Mouse (Mus musculus) limb, embryonic 15.5 days (tissue): Measurements from ENCODE around the gene Gm3173. TPM values are rescaled to one million over a fixed set of nuclear protein-coding genes. Genes with fewer than 3 reads are reported as not detected.
"Not testable (repeated sequence)": the region's sequence is repeated elsewhere in the genome, so short reads cannot be mapped to it uniquely, and the experiment has no call there.

Experiments
- ATAC-seq: fragments of 200-750 bp; cut with Nextera tagmentation; 2 replicates; pipeline ENCODE4 v1.8.0; 2017; ENCODE audit warnings: low read depth, moderate TSS enrichment; ENCODE audit not compliant: insufficient number of reproducible peaks, low FRiP score, low TSS enrichment
- H3K27ac ChIP-seq: fragments of 300-500 bp; sonication (generic); 2 replicates; pipeline ENCODE4 v1.5.1; 2015; ENCODE audit warnings: moderate library complexity, mild to moderate bottlenecking, inconsistent platforms
- H3K27me3 ChIP-seq: fragments of 300-500 bp; sonication (generic); 2 replicates; pipeline ENCODE4 v1.6.1; 2015; ENCODE audit warnings: inconsistent platforms
- H3K36me3 ChIP-seq: fragments of 300-500 bp; sonication (generic); 2 replicates; pipeline ENCODE4 v1.6.1; 2015; ENCODE audit warnings: inconsistent platforms
- H3K4me1 ChIP-seq: fragments of 300-500 bp; sonication (generic); 2 replicates; pipeline ENCODE4 v1.6.1; 2015; ENCODE audit warnings: inconsistent platforms
- H3K4me2 ChIP-seq: fragments of 300-500 bp; sonication (generic); 2 replicates; pipeline ENCODE4 v1.6.1; 2015; ENCODE audit warnings: mild to moderate bottlenecking, inconsistent platforms
- H3K4me3 ChIP-seq: fragments of 300-500 bp; sonication (generic); 2 replicates; pipeline ENCODE4 v1.5.1; 2015; ENCODE audit warnings: mild to moderate bottlenecking, inconsistent platforms
- H3K9ac ChIP-seq: fragments of 300-500 bp; sonication (generic); 2 replicates; pipeline ENCODE4 v1.6.1; 2015; ENCODE audit warnings: inconsistent platforms
- H3K9me3 ChIP-seq: fragments of 300-500 bp; sonication (generic); 2 replicates; pipeline ENCODE4 v1.6.1; 2016; ENCODE audit warnings: inconsistent platforms
- WGBS: fragments of 180-500 bp; shearing (Covaris S2); methylation state at CpG from one replicate; pipeline ENCODE4 v1.1.7; 2015; 5-methylcytosine and 5-hydroxymethylcytosine counted together
- polyA plus RNA-seq: library from polyadenylated mRNA; unstranded; fragments of >200 nt; fragmentation: Nextera tagmentation; extraction: Ambion mirVana; gene quantifications from 2 replicates; pipeline ENCODE4 v1.2.1, GENCODE M21; 2015

Gene Gm3173
- not detected in 2 replicates for polyA plus RNA-seq

- H3K9ac ChIP-seq, ATAC-seq: not testable (repeated sequence)
These were observed at the start of gene Gm3173 for GRCm38 (mm10) chr14:4430692-4431091. Gene Gm3173 (plus strand): TSS chr14:4430992.

GRCm38 (mm10) chr14:4385606-4386005, 45.2 kb upstream of the Gm3173 start:
- not testable (repeated sequence) for H3K4me1 ChIP-seq, ATAC-seq, H3K27me3 ChIP-seq, H3K36me3 ChIP-seq, H3K4me3 ChIP-seq, H3K9me3 ChIP-seq, H3K4me2 ChIP-seq, H3K9ac ChIP-seq, H3K27ac ChIP-seq

More at GRCm38 (mm10) chr14:4430692-4431091, at the start of gene Gm3173:
- not testable (repeated sequence) for H3K4me3 ChIP-seq, H3K9me3 ChIP-seq, H3K36me3 ChIP-seq, H3K27ac ChIP-seq, H3K27me3 ChIP-seq, H3K4me2 ChIP-seq, H3K4me1 ChIP-seq

- H3K4me1 ChIP-seq, H3K4me3 ChIP-seq, H3K4me2 ChIP-seq, H3K27me3 ChIP-seq, H3K9me3 ChIP-seq, ATAC-seq, H3K27ac ChIP-seq, H3K9ac ChIP-seq, H3K36me3 ChIP-seq: not testable (repeated sequence)
- 98% methylated on average over 4 of the region's 6 CpGs for WGBS
These were observed 37.8 kb upstream of the Gm3173 start for GRCm38 (mm10) chr14:4392841-4393530.

DNA sequence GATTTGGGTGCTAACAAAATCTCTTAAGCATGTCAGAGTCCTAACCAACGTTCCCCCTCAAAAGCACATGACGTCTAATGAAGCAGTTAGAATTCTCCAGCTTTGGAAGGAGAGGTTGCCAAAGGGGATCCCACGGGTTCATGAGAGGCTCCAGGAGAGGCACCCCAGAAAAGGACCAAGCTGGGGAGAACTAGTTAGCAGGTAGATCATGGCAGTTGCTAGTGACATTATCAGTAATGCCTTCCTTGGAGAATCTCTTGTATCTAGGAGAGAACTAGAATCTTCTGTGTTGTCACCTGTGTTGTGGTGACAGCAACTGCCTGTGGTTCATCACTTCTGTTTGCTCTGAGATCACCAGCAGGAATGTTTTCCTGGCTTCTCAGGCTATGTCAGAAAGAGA, 33.6 kb upstream of the Gm3173 start, which contains the start of gene Gm3159:
Gm3159 (plus strand) TSS at position 301 of the 400 bp plus-strand sequence.
- H3K27me3 ChIP-seq, H3K4me2 ChIP-seq, H3K4me1 ChIP-seq, H3K27ac ChIP-seq, H3K9me3 ChIP-seq, H3K4me3 ChIP-seq, H3K36me3 ChIP-seq, ATAC-seq, H3K9ac ChIP-seq: not testable (repeated sequence)
- 64% methylated on average over 1 of the region's 3 CpGs for WGBS

GRCm38 (mm10) chr14:4398624-4399023, 32.2 kb upstream of the Gm3173 start:
- H3K36me3 ChIP-seq, H3K4me1 ChIP-seq, H3K27ac ChIP-seq, H3K4me2 ChIP-seq, H3K9ac ChIP-seq, H3K4me3 ChIP-seq, H3K9me3 ChIP-seq, ATAC-seq, H3K27me3 ChIP-seq: not testable (repeated sequence)

DNA sequence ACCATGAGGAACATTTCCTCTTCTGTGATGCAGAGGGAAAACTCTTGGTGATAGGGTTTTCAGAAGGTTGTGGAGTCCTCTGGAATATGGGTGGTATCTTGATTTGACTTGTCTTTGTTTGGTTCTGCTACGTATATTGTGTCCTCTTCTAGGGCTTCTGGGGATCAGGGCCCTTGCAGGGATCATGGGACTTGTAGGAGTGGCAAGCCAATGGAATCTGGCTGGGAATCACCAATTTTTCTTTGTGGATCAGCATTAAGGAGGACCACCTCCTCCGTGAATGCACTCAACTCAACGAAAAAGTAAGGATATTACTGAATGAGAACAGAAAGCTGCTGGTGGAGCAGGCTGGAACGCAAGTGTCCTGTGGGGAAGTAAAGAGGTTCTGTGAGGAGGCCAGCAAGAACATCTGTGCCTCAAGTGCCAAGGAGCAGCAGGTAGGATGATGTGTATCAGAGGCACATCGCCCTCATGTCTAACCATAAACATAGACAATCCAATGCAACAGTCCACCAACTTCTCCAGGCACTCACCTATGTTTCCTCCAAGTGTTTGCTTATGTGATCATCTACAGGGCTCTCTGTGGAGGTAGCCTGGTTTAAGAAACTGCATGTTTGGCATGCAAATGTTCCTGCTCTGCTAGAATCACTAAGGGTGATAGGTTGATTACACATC, 30.5 kb upstream of the Gm3173 start:
- H3K9me3 ChIP-seq, H3K4me3 ChIP-seq, H3K4me2 ChIP-seq, H3K27ac ChIP-seq, H3K27me3 ChIP-seq, ATAC-seq, H3K9ac ChIP-seq, H3K36me3 ChIP-seq, H3K4me1 ChIP-seq: not testable (repeated sequence)
- 87% methylated on average over 5 of the region's 5 CpGs for WGBS

DNA sequence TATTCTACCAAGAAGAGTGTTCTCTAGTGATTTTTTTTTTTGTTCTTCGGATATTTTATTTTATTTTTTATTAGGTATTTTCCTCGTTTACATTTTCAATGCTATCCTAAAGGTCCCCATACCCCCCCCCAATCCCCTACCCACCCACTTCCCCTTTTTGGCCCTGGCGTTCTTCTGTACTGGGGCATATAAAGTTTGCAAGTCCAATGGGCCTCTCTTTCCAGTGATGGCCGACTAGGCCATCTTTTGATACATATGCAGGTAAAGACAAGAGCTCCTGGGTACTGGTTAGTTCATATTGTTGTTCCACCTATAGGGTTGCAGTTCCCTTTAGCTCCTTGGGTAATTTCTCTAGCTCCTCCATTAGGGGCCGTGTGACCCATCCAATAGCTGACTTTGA, 29.5 kb upstream of the Gm3173 start:
- H3K36me3 ChIP-seq, ATAC-seq, H3K4me3 ChIP-seq, H3K27me3 ChIP-seq, H3K4me1 ChIP-seq, H3K27ac ChIP-seq, H3K9ac ChIP-seq, H3K4me2 ChIP-seq, H3K9me3 ChIP-seq: not testable (repeated sequence)
- WGBS, result 68% methylated on average over 5 of the region's 5 CpGs

DNA sequence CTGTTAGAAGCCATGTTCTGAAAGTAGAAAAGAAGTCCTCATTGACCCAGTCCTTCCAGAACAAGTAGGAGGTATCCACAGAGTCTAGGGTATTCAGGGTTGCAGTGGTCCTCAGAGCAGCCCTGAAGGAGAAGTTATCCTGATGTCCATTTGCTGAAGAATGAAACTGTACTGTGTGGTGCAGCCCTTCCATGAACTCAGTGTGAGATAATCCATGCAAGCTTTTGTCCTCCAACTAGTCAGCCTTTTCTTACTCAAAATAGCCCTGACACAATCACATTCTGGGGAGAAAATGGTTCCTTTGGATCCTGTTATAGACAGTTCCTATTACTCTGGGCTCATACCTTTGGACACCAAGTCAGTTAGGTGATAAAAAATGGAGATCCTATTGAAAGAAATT, 27.0 kb upstream of the Gm3173 start:
- H3K4me3 ChIP-seq, H3K27ac ChIP-seq, H3K9ac ChIP-seq, H3K4me1 ChIP-seq, H3K4me2 ChIP-seq, H3K9me3 ChIP-seq, H3K36me3 ChIP-seq, ATAC-seq, H3K27me3 ChIP-seq: not testable (repeated sequence)

DNA sequence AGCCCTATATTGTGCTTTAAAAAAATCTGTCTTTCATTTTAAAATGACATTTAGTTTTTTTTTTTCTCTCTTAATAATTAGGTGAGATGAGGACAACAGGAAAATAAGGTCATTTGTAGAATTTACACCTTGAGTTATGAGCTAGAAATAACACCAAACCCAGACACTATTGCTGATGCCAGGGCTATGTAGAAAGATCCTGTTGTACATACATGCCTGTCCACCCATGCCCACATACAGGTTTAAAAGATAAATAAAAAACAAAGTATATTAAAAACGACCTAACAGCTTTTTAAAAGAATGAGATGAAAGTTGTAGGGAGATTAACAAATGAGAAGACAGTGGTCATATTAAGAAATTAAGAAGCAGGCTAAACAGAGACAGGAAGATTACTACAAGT, 20.9 kb upstream of the Gm3173 start:
- not testable (repeated sequence) for ATAC-seq, H3K27ac ChIP-seq, H3K4me1 ChIP-seq, H3K4me2 ChIP-seq, H3K36me3 ChIP-seq, H3K9me3 ChIP-seq, H3K27me3 ChIP-seq, H3K4me3 ChIP-seq, H3K9ac ChIP-seq
- 58% methylated on average over 1 of the region's 1 CpGs for WGBS

GRCm38 (mm10) chr14:4414965-4415835, 15.6 kb upstream of the Gm3173 start, which contains the start of gene Gm3164:
Gene Gm3164 (plus strand): TSS chr14:4415448.
- not testable (repeated sequence) for H3K27me3 ChIP-seq, H3K9ac ChIP-seq, H3K36me3 ChIP-seq, ATAC-seq, H3K27ac ChIP-seq, H3K4me1 ChIP-seq, H3K9me3 ChIP-seq
- WGBS, result 1% methylated on average over 22 of the region's 59 CpGs
- peak within 1 kb of the TSS; percentile 34 for H3K4me3 ChIP-seq
- peak within 1 kb of the TSS; percentile 59 for H3K4me2 ChIP-seq

GRCm38 (mm10) chr14:4481445-4481844, 50.7 kb downstream of the Gm3173 start, which contains the start of gene Gm3182:
Gene Gm3182 (plus strand): TSS chr14:4481745.
- H3K4me2 ChIP-seq, H3K27me3 ChIP-seq, H3K36me3 ChIP-seq, H3K9me3 ChIP-seq, H3K4me3 ChIP-seq, H3K27ac ChIP-seq, ATAC-seq, H3K4me1 ChIP-seq, H3K9ac ChIP-seq: not testable (repeated sequence)
- 67% methylated on average over 1 of the region's 2 CpGs for WGBS

DNA sequence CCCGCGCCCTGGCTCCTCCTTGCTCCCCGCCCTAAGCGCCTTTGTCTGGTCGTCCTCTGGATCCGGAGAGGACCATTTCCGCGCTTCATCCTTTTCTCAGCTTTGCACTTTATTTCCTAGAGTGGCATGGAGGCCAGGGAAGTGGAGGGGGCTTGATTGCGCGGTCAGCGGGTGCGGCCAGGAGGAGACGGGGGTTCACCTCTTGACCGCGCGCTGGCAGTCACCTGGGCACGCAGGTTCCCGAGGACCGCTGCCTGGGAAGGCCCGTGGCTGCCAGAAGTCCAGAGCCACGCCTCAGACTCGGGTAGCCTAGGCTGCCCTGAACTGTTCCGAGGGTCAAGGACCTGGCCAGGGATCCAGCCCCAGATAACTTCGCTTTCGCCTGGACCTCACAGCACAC, 68.6 kb downstream of the Gm3173 start:
- 0% methylated on average over 14 of the region's 25 CpGs for WGBS

More for the DNA sequence above, 68.6 kb downstream of the Gm3173 start:
- not testable (repeated sequence) for H3K27me3 ChIP-seq, H3K9ac ChIP-seq, ATAC-seq, H3K36me3 ChIP-seq, H3K27ac ChIP-seq, H3K4me1 ChIP-seq, H3K9me3 ChIP-seq
- peak overlapping the region; percentile 37 for H3K4me2 ChIP-seq
- peak overlapping the region; percentile 25 for H3K4me3 ChIP-seq
